Mouse (Mus musculus) heart, adult 8-10 months (tissue): Measurements from ENCODE around the gene Mroh2a. TPM values are rescaled to one million over a fixed set of nuclear protein-coding genes. Genes with fewer than 3 reads are reported as not detected.

Experiments used
- DNase-seq: peaks from one replicate; pipeline ENCODE4 v3.0.0; 2022; ENCODE audit warnings: low spot score
- total RNA-seq, 4 experiments: library from RNA; stranded (reverse); gene quantifications; 2 replicates each; pipeline ENCODE4 v1.2.4; 2022

The Mroh2a gene
- total RNA-seq, 4 experiments from 2014 or later, result 0.35 TPM; not detected in 3

GRCm38 (mm10) chr1:88258881-88259642 lies 32.3 kb downstream of the Mroh2a start:
- DNase-seq, result no peak

GRCm38 (mm10) chr1:88259643-88260024 lies 32.8 kb downstream of the Mroh2a start:
- no peak for DNase-seq

- no peak for DNase-seq
Measured at GRCm38 (mm10) chr1:88260114-88260513, 33.3 kb downstream of the Mroh2a start.

- no peak for DNase-seq
Measured at GRCm38 (mm10) chr1:88260604-88261377, 34.0 kb downstream of the Mroh2a start.

- no peak for DNase-seq
Measured at GRCm38 (mm10) chr1:88261706-88262105, 34.9 kb downstream of the Mroh2a start.

- DNase-seq, result no peak
Measured at GRCm38 (mm10) chr1:88262255-88262654, 35.5 kb downstream of the Mroh2a start.

GRCm38 (mm10) chr1:88262961-88263360 lies 36.2 kb downstream of the Mroh2a start:
- DNase-seq, result no peak

- no peak for DNase-seq
Measured at GRCm38 (mm10) chr1:88263778-88264177, 37.0 kb downstream of the Mroh2a start.

- no peak for DNase-seq
Measured at GRCm38 (mm10) chr1:88264237-88264868, 37.6 kb downstream of the Mroh2a start.

GRCm38 (mm10) chr1:88264869-88265240 lies 38.1 kb downstream of the Mroh2a start:
- DNase-seq, result no peak

- DNase-seq, result no peak
Measured at GRCm38 (mm10) chr1:88266123-88266522, 39.3 kb downstream of the Mroh2a start.

- no peak for DNase-seq
Measured at GRCm38 (mm10) chr1:88267489-88267888, 40.7 kb downstream of the Mroh2a start.

GRCm38 (mm10) chr1:88268070-88268469 lies 41.3 kb downstream of the Mroh2a start:
- DNase-seq, result no peak

- DNase-seq, result no peak
Measured at GRCm38 (mm10) chr1:88269539-88270309, 42.9 kb downstream of the Mroh2a start.

- no peak for DNase-seq
Measured at GRCm38 (mm10) chr1:88272851-88273250, 46.1 kb downstream of the Mroh2a start.

GRCm38 (mm10) chr1:88273326-88273725 lies 46.5 kb downstream of the Mroh2a start:
- no peak for DNase-seq

GRCm38 (mm10) chr1:88273832-88274231 lies 47.0 kb downstream of the Mroh2a start:
- no peak for DNase-seq

- DNase-seq, result no peak
Measured at GRCm38 (mm10) chr1:88274371-88275077, 47.7 kb downstream of the Mroh2a start.

GRCm38 (mm10) chr1:88275078-88275680 lies 48.4 kb downstream of the Mroh2a start:
- DNase-seq, result no peak

GRCm38 (mm10) chr1:88275698-88276523 lies 49.1 kb downstream of the Mroh2a start:
- no peak for DNase-seq
